In genomic region chr5:140648519-140649100, GRCm38 (mm10) we compare ENCODE assay signal across 8 mouse cellular contexts. TPM values are rescaled to one million over a fixed set of nuclear protein-coding genes. Genes with fewer than 3 reads are reported as not detected.
DNase-seq lines count a peak whose midpoint lies in the region; ATAC-seq and TF ChIP-seq lines count a peak whose summit lies in the region.

Gene Ttyh3 (minus strand): TSS chr5:140649031.

- peak in 1 of 2 experiments; percentile 39 for DNase-seq in frontal cortex, adult 2 months (ENCODE audit: extremely low spot score in 1 of 2, low spot score in 1 of 2)
- peak; percentile 84 for DNase-seq in urinary bladder, adult 2 months (ENCODE audit: low spot score)
- no peak for DNase-seq in urinary bladder, adult 18-20 months (ENCODE audit: low spot score in 2 of 2)
- DNase-seq in heart, postnatal 0 days (ENCODE audit: low spot score) = no peak
- DNase-seq in limb, embryonic 10.5 days (ENCODE audit: low spot score) = no peak
- no peak for DNase-seq in midbrain, postnatal 0 days (ENCODE audit: low spot score)
- DNase-seq in urinary bladder, postnatal 25 days (ENCODE audit: low spot score) = no peak

- 0 out of 2 replicates have a peak, but pooled peaks cover 4% of the 10 kb centered on the region for H3K36me3 ChIP-seq in heart, postnatal 0 days (replicated peaks; ENCODE audit: control insufficient read depth, insufficient read depth, low read length)
- H3K36me3 ChIP-seq in limb, embryonic 10.5 days = peaks cover 37% of the 10 kb centered on the region
- H3K36me3 ChIP-seq in midbrain, postnatal 0 days (ENCODE audit: insufficient read depth, low read length) = 0 out of 2 replicates have a peak, but pooled peaks cover 3% of the 10 kb centered on the region

- under 1% methylated on average over 53 of the region's 62 CpGs for WGBS in heart, postnatal 0 days
- under 1% methylated on average over 62 of the region's 62 CpGs for WGBS in limb, embryonic 10.5 days
- WGBS in midbrain, postnatal 0 days = 0% methylated on average over 51 of the region's 62 CpGs

- peak within 1 kb of the TSS; percentile 98 for H3K4me2 ChIP-seq in heart, postnatal 0 days (ENCODE audit: low read depth, low read length)
- peak within 1 kb of the TSS; percentile 98 for H3K4me2 ChIP-seq in midbrain, postnatal 0 days (ENCODE audit: low read depth, low read length, poor library complexity, severe bottlenecking)

- no peaks in the 10 kb centered on the region for H3K9me3 ChIP-seq in heart, postnatal 0 days (replicated peaks; ENCODE audit: control insufficient read depth, low read length)
- no peaks in the 10 kb centered on the region for H3K9me3 ChIP-seq in limb, embryonic 10.5 days (replicated peaks)
- no peaks in the 10 kb centered on the region for H3K9me3 ChIP-seq in midbrain, postnatal 0 days (ENCODE audit: low read length)

- H3K27ac ChIP-seq in heart, postnatal 0 days (ENCODE audit: low read depth) = peak within 1 kb of the TSS; percentile 90
- peak within 1 kb of the TSS; percentile 98 for H3K27ac ChIP-seq in limb, embryonic 10.5 days
- peak within 1 kb of the TSS; percentile 93 for H3K27ac ChIP-seq in midbrain, postnatal 0 days (ENCODE audit: low read depth, low read length)

- H3K4me3 ChIP-seq in heart, postnatal 0 days (ENCODE audit: low read depth, low read length) = peak within 1 kb of the TSS; percentile 99
- H3K4me3 ChIP-seq in limb, embryonic 10.5 days = peak within 1 kb of the TSS; percentile 84
- peak within 1 kb of the TSS; percentile 97 for H3K4me3 ChIP-seq in midbrain, postnatal 0 days (ENCODE audit: low read depth, low read length)

- H3K4me1 ChIP-seq in heart, postnatal 0 days (ENCODE audit: control insufficient read depth, insufficient read depth) = peaks cover 41% of the 10 kb centered on the region
- H3K4me1 ChIP-seq in limb, embryonic 10.5 days = peaks cover 55% of the 10 kb centered on the region
- peaks cover 20% of the 10 kb centered on the region for H3K4me1 ChIP-seq in midbrain, postnatal 0 days (ENCODE audit: insufficient read depth, low read length)

- no peaks in the 10 kb centered on the region for H3K27me3 ChIP-seq in heart, postnatal 0 days (ENCODE audit: control insufficient read depth, insufficient read depth, low read length)
- H3K27me3 ChIP-seq in limb, embryonic 10.5 days (ENCODE audit: low read depth, poor library complexity, severe bottlenecking) = no peaks in the 10 kb centered on the region
- no peaks in the 10 kb centered on the region for H3K27me3 ChIP-seq in midbrain, postnatal 0 days (ENCODE audit: insufficient read depth, low read length)

- TF ChIP-seq CTCF in heart, postnatal 0 days (IDR thresholded peaks at IDR 0.05; ENCODE audit: low read depth) = no peak
- TF ChIP-seq CTCF in midbrain, postnatal 0 days (IDR thresholded peaks at IDR 0.05) = no peak

- H3K9ac ChIP-seq in heart, postnatal 0 days (replicated peaks; ENCODE audit: low read depth, low read length) = peak within 1 kb of the TSS; percentile 98
- peak within 1 kb of the TSS; percentile 100 for H3K9ac ChIP-seq in midbrain, postnatal 0 days (replicated peaks; ENCODE audit: low read length, poor library complexity, severe bottlenecking)

- ATAC-seq in frontal cortex, adult (ENCODE audit: low TSS enrichment) = no peak
- ATAC-seq in heart, postnatal 0 days (ENCODE audit: insufficient read depth, low read depth) = peak; percentile 8
- no peak; the same call in 1 of the 2 replicates for ATAC-seq in midbrain, postnatal 0 days (ENCODE audit: low FRiP score)

- no peak for TF ChIP-seq EP300 in heart, postnatal 0 days (IDR thresholded peaks at IDR 0.05; ENCODE audit: low read depth)

RNA-seq across cellular contexts. Expression of gene Ttyh3, which starts in this region (rescaled TPM):
- 137 and 141 TPM in 2 replicates for polyA plus RNA-seq in frontal cortex, adult 2 months (2012; rRNA removed)
- polyA plus RNA-seq in urinary bladder, adult 2 months (2012; rRNA removed) = 11.7 and 24.4 TPM in 2 replicates
- total RNA-seq in heart, postnatal 0 days (2014; rRNA removed; ENCODE audit: low replicate concordance) = 53.2 and 55.2 TPM in 2 replicates
- polyA plus RNA-seq in heart, postnatal 0 days (2015; fragmentation: Nextera tagmentation; extraction: Ambion mirVana) = 8.5 and 8.9 TPM in 2 replicates
- polyA plus RNA-seq in limb, embryonic 10.5 days (2016; fragmentation: Nextera tagmentation; extraction: Ambion mirVana) = 36.6 and 47.0 TPM in 2 replicates
- 196 and 204 TPM in 2 replicates for total RNA-seq in midbrain, postnatal 0 days (2014; rRNA removed)
- 52.0 and 56.6 TPM in 2 replicates for polyA plus RNA-seq in midbrain, postnatal 0 days (2015; fragmentation: Nextera tagmentation; extraction: Ambion mirVana)
